Mouse (Mus musculus) myocyte (in vitro differentiated cells): ENCODE measurements around the gene Zfp764.
"Not testable (repeated sequence)": the region's sequence is repeated elsewhere in the genome, so short reads cannot be mapped to it uniquely, and the experiment has no call there.

Experiments
- MAX ChIP-seq: IDR thresholded peaks from one replicate; pipeline ENCODE4 v1.6.1; 2011; ENCODE audit warnings: low read depth, mild to moderate bottlenecking, control low read depth
- MYOD1 ChIP-seq, 3 experiments: IDR thresholded peaks; one replicate each; pipeline ENCODE4 v1.6.1; 2011; ENCODE audit warnings: control low read depth in 2 of 3, low read depth in 2 of 3, mild to moderate bottlenecking in 2 of 3, moderate library complexity in 1 of 3; ENCODE audit not compliant: insufficient read length in 2 of 3, control insufficient read depth in 1 of 3
- POLR2A ChIP-seq: IDR thresholded peaks from one replicate; pipeline ENCODE4 v1.6.1; 2011; ENCODE audit warnings: low read depth, mild to moderate bottlenecking, control low read depth, moderate library complexity; ENCODE audit not compliant: insufficient read length
- POLR2AphosphoS2 ChIP-seq: IDR thresholded peaks from one replicate; pipeline ENCODE4 v1.6.1; 2011; ENCODE audit warnings: low read depth, control low read depth; ENCODE audit not compliant: insufficient read length
- USF1 ChIP-seq: IDR thresholded peaks from one replicate; pipeline ENCODE4 v1.6.1; 2011; ENCODE audit warnings: low read depth, mild to moderate bottlenecking, control low read depth, moderate library complexity

GRCm38 (mm10) chr7:127404101-127404500, 2.5 kb downstream of the Zfp764 start:
- not testable (repeated sequence) for TF ChIP-seq POLR2A; MAX; POLR2AphosphoS2; USF1; MYOD1 (IDR thresholded peaks at IDR 0.05; ENCODE audit: control insufficient read depth in 1 of 3, insufficient read length in 2 of 3, low read depth in 2 of 3)
